Mouse (Mus musculus) Muller cell, postnatal 12 days (primary cell): Measurements from ENCODE around the gene Ripk1.

Experiments used
- DNase-seq: peaks from one replicate; pipeline ENCODE4 v3.0.0-alpha.2; 2015; ENCODE audit errors: inconsistent ontology term

The Ripk1 gene

DNA sequence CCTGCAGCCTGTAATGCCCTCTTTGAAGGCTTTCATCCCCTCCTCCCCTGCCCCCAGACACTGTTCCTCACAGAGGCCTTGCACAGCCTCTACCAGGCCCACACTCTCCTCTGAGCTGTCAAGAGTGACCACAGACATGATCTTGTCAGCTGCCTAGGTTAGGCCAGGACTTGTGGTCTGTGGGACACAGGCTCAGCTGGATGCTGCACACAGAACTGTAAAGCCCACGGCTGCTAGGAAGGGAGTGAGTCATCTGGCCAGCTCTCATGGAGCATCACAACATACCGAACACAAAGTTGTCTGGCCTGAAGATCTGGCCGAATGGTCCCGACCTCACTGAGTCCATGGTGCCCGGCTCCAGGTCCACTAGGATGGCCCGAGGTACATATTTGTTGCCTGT is 73.7 kb downstream of the Ripk1 start:
- peak; percentile 67 for DNase-seq

DNA sequence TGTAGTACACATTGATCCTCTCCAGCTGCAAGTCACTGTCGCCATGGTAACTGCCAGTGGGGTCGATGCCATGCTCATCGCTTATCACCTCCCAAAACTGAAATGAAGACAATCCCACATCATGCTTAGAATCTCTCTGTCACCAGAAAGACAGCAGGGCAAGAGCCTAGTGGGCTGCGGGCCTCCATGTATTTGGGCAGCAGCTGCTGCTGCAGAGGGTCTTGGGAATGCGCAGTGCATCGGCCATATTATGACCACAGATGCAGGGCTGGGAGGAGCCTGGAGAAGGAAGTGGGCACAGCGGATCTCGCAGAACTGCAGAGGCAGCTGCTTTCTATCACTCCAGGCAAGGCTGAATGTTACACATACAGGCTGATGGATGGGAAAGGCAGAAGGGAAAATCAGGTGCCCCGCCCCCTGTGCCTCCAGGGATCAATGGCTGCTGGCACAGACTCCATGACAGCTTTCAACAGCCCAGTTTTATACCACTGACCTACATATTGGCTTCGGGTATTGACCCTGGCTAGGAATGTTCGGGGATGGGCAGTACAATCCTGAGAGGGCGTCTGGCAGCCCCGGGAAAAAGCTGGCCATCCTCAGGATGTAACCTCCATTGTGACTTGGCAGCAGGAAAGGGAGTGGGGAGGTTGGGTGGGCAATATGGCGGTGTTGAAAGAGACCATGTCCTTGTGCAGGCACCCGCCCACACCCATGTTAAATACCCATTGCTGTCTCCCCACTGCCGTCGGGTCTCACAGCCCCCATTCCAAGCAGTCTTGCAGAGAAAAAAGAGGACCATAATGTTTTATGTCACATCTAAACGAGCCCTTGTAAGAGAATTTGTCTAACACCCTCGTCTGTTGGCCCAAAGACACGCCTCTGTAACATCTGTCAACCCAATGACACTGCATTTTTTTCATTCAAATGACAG is 74.7 kb downstream of the Ripk1 start:
- DNase-seq, result peak; percentile 40

DNA sequence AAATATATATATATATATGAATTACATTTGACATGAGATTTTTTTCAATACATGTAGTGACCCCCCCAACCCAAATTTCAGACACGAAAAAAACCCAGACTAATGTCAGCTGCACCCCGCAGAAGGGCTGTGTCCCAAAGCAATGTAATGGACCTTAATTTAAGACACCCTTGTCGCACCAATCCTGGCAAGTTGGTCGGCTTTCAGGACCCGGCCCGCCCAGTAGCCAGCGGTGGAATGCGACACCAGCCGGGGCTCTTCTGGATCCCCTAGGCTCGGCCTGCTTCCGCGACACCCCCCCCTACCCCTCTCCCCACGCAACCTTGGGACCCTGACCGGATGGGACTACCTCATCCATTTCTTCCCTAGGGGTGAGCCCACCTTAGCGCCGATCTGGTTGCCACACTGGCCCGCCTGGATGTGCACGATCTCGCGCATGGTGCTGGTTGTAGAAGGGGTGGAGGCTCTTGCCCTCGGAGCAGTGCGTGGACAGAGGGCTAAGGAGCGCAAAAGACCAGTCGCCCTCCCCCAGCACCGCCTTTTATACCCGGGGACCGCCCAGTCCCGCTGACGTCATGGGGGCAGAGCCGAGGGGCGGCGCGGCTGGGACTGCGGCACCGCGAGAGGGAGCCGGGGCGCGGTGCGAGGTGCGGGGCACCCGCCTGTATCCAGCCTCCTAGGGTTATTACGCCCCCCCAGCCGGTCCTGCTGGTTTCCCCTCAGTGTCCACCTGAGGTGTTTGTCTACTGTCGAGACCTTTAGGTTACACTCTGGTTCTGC is 75.5 kb downstream of the Ripk1 start, which contains the start of gene Tubb2a:
TSS of gene Tubb2a (minus strand) at position 516 of the 780 bp plus-strand sequence.
- DNase-seq, result peak; percentile 93

DNA sequence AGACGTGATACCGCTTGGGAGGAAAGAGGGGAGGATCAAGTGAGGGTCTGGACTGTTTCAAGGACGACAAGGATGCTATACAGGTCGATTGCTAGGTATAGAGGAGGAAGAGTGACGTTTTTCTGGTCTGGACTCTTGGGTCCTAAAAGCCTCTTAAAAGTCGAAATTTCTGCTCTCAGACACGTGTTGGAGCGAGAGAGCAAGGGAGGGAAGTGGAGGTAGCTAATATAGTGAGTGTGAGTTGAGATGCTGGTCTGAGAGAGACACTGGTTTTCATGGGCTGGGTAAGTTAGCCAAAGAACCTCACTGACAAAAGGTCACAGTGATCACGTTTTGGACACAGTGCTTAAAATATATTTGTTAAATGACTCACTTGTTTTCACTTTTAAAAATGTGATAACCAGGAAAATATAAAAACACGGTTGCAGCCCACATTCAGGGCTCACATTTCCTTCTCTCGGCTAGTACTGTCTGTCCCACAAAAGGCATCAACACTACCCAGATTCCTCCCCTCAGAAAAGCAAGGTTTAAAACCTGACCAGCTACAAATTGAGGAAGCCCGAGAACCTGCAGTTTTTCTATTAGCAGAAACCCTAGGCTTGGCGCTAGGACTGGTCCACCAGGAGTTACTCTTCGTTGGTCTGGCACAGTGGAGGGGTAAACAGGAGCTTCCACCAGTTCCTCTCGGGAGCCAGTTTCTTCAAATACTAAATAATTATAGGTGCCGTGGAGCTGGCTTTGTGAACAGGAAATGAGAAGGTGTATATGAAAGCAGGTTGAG is 76.5 kb downstream of the Ripk1 start:
- DNase-seq, result no peak

DNA sequence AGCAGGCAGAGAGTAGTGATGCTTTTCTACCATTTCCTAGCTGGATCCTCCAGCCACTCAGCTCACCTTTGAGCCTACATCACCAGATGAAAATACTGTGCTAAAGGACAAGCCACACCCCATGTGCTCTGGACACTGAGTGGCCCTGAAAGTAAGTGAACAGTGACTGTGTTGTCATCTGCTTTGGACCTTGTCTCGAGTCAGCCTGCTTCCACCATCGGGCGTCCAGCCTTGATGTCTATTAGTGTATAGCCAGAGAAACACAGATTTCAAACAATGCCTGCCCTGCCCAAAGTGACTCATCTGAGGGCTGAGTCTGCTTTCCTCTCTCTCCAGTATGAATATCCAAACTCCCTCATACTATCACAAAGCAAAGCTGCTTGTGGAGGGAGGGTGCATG is 77.6 kb downstream of the Ripk1 start:
- DNase-seq, result peak; percentile 48

DNA sequence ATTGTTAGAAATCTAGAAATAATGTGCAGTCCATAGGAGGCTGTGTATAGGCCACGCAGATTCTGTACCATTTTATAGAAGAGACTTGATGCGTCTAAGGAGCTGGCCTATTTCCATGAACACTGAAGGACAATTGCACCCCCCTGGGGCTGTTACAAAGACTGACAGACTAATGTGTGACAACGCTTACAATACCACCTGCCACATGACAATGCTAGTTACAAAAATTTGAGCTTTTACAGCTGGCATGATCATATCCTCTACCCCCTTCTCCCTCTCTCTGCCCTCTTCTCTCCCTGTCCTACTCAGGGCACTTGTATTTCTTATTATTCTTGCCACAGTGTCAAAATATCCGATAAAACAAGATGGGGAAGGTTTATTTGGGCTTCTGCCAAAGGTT is 79.8 kb downstream of the Ripk1 start:
- DNase-seq, result no peak

DNA sequence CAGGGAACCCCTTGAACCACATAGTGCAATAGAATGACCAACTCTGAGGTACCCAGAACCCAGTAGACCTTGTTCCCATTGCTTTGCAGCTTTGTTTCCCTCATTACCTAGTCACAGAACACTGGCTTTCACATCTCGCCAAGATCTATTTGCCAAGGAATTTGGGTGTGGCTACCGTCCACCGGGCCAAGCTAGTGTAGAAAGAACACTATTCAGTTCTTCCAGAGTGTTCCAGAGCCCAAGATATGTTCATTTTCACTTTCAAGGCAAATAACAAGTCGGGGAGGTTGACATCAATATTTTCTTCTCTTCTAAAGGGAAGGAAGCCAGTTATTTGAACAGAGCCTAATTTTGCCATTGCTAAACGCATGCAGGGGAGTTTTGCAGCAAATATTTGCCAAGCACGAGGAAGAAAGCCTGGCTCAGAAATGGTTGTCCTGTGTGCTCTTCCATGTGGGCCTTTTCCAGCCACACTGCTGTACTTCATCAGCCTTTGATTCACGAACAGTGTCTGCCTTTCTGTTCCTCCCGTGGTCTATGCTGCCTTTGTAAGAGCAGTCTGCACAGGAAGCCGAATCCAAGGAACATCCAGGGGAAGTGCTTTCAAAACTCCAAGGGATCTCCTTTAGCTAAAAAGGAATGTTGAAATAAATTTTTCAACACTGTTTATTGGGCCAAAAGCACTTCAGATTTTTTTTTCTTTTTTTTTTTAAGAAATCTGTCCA is 82.0 kb downstream of the Ripk1 start:
- DNase-seq, result peak; percentile 81
